Mouse (Mus musculus): ENCODE results near the gene 4933428G20Rik. TPM values are rescaled to one million over a fixed set of nuclear protein-coding genes. Genes with fewer than 3 reads are reported as not detected.

Gene 4933428G20Rik
- total RNA-seq (2021), result not detected
- long read RNA-seq, experiment 1, result 0 reads
- long read RNA-seq, experiment 2, result 0 reads

DNA sequence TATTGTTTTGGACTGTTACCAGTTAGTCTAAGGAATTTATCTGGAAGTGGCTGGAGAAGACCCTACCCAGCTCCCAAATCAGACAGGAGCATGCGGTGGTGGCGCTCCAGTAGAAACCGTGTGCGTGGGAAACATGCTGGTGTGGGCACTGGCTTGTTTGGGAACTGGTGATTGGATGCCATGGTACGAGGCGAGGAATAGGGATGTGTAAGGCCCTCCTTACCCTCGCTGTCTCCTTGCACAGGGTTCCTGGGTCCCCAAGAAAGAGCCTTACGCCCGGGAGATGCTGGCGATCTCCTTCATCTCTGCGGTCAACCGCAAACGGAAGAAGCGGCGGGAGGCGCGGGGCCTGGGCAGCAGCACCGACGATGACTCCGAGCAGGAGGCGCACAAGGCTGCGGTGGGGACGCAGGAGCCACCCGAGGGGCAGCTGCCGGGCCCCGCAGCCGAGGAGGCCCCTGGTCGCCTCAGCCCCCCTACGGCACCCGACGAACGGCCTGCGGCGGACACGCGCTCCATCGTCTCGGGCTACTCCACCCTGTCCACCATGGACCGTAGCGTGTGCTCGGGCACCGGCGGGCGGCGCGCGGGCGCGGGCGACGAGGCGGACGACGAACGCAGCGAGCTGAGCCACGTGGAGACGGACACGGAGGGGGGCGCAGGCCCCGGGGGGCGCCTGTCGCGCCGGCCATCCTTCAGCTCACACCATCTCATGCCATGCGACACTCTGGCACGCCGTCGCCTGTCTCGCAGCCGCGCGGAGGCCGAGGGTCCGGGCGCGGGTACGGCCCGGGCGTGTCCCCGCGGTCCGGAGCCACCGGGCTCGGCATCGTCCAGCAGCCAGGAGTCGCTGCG, at the start of gene 4933428G20Rik:
TSS of gene 4933428G20Rik (minus strand) at position 476 of the 855 bp plus-strand sequence.
- Histone ChIP-seq H3K27ac (no peak within 1 kb of the TSS), H3K4me3 (no peak within 1 kb of the TSS)
- DNase-seq, result no peak
- TF ChIP-seq CTCF (IDR thresholded peaks at IDR 0.05), result no peak
- intact Hi-C loops (cut with DNase I), result no loop called here

- Histone ChIP-seq H3K4me3 (no peak overlapping the region), H3K27ac (no peak overlapping the region)
- intact Hi-C loops (cut with DNase I), result no loop called here
- TF ChIP-seq CTCF (IDR thresholded peaks at IDR 0.05), result no peak
- DNase-seq, result no peak
Measured at GRCm38 (mm10) chr11:97548757-97549156, 48.6 kb upstream of the 4933428G20Rik start.

GRCm38 (mm10) chr11:97547957-97548706, 48.0 kb upstream of the 4933428G20Rik start:
- Histone ChIP-seq H3K27ac (no peak overlapping the region), H3K4me3 (no peak overlapping the region)
- DNase-seq, result no peak
- TF ChIP-seq CTCF (IDR thresholded peaks at IDR 0.05), result no peak
- intact Hi-C loops (cut with DNase I), result no loop called here

GRCm38 (mm10) chr11:97546804-97547411, 46.8 kb upstream of the 4933428G20Rik start:
- Histone ChIP-seq H3K27ac (peak overlapping the region; percentile 49; the same call in 1 of the 2 replicates), H3K4me3 (peak overlapping the region; percentile 83)
- no peak for TF ChIP-seq CTCF (IDR thresholded peaks at IDR 0.05)
- peak; percentile 89 for DNase-seq
- intact Hi-C loops (cut with DNase I), result no loop called here

DNA sequence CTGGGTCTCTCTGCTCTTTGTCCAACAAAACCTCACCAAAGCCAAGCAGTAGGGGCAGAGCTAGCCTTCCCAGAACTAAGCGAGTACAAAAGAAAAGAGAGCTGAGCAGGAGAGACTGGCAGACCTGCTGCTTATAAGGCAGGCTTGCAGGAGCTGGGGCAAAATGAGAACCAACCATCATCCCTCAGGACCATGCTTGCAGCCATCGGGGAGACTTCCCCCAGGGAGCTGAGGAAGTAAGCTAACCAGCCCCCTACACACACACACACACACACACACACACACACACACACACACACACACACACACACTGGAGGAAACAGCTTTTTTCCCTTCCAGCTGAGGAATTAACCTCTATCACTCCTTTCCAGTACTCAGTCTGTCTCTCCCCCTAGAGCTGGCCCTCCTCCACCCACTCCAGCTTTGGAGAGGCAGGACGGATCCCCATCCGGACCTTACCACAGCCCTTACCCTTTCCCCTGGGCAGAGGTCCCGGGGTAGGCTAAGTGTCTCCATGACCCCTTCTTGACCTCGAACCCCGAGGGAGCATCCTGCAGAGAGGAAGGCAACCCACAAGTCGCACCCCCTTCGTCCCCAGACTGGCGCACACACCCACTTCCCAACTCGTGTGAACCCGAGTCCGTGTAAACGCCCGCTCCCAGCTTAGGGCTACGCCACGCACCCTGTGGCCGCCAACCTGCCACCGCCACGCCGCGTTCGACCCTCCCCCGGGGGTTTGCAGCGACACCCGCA, 45.8 kb upstream of the 4933428G20Rik start:
- peak overlapping the region; percentile 83 for H3K4me3 ChIP-seq
- no peak for DNase-seq
- intact Hi-C loops (cut with DNase I), result no loop called here
- no peak for TF ChIP-seq CTCF (IDR thresholded peaks at IDR 0.05)
- no peak overlapping the region for H3K27ac ChIP-seq

- TF ChIP-seq CTCF (IDR thresholded peaks at IDR 0.05), result no peak
- no peak for DNase-seq
- no peak overlapping the region for H3K27ac ChIP-seq
- intact Hi-C loops (cut with DNase I), result no loop called here
- no peak overlapping the region for H3K4me3 ChIP-seq
Measured at GRCm38 (mm10) chr11:97543883-97544282, 43.7 kb upstream of the 4933428G20Rik start.

- TF ChIP-seq CTCF (IDR thresholded peaks at IDR 0.05), result no peak
- no peak overlapping the region for H3K4me3 ChIP-seq
- intact Hi-C loops (cut with DNase I), result no loop called here
- DNase-seq, result peak; percentile 52
- no peak overlapping the region for H3K27ac ChIP-seq
Measured at GRCm38 (mm10) chr11:97543181-97543733, 43.1 kb upstream of the 4933428G20Rik start.

DNA sequence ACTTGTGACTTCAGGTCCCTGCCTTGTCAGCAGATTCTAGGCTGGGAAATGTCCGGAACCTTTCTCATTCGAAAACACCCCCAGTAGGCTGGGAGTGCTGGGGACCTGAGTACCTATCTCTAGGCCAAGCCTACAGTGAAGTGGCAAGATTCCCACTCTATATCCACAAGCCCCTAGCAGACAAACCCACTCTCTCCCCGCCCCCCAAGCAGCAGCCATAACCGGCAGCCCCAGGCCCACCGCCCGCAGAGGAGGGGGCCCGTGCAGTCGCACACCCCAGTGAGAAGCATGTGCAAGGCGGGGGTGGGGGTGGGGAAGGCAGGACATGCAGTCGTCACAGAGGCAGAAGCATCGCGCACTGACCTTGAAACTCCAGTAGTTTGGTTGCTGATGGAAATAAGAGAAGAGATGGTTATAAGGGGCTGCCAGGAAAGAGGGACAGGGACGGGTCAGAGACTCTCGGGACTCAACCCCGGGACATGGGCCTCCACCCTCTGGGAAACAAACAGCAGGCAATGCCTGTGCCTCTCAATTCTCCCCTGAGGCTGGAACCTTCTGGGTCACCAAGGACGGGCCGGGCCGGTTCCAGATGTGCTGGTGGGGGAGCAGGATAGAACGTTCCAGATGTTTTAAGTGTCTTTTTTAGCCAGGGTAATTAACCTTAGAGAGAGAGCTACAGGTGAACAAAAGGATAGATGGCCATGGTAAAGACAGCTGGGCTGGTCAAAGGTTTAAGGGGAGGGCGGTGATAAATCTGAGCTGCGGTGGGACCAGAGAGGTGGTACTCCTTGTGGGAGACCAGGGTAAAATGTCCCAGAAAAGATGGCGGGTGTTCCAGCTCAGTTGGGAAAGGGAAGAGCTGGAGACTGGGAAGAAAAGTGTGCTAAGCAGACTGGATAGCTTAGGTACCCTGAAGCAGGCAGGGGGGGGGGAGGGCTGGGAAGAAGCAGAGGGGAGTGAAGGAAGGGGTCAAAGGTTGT, 42.3 kb upstream of the 4933428G20Rik start:
- DNase-seq, result no peak
- intact Hi-C loops (cut with DNase I), result no loop called here
- TF ChIP-seq CTCF (IDR thresholded peaks at IDR 0.05), result no peak

GRCm38 (mm10) chr11:97540604-97541003, 40.5 kb upstream of the 4933428G20Rik start:
- TF ChIP-seq CTCF (IDR thresholded peaks at IDR 0.05), result no peak
- Histone ChIP-seq H3K27ac (no peak overlapping the region), H3K4me3 (no peak overlapping the region)
- intact Hi-C loops (cut with DNase I), result no loop called here
- no peak for DNase-seq

More for the DNA sequence above, 42.3 kb upstream of the 4933428G20Rik start:
- H3K27ac ChIP-seq, result no peak overlapping the region
- H3K4me3 ChIP-seq, result no peak overlapping the region

GRCm38 (mm10) chr11:97540136-97540535, 40.0 kb upstream of the 4933428G20Rik start:
- no peak for DNase-seq
- intact Hi-C loops (cut with DNase I), result no loop called here
- H3K4me3 ChIP-seq, result no peak overlapping the region
- no peak overlapping the region for H3K27ac ChIP-seq
- TF ChIP-seq CTCF (IDR thresholded peaks at IDR 0.05), result no peak

- no peak overlapping the region for H3K4me3 ChIP-seq
- intact Hi-C loops (cut with DNase I), result no loop called here
- H3K27ac ChIP-seq, result no peak overlapping the region
- no peak for TF ChIP-seq CTCF (IDR thresholded peaks at IDR 0.05)
- DNase-seq, result no peak
Measured at GRCm38 (mm10) chr11:97539622-97540021, 39.5 kb upstream of the 4933428G20Rik start.

Measured in gastrocnemius, adult 2 months (tissue).